Mouse (Mus musculus) myocyte (in vitro differentiated cells): ENCODE data around the gene Tada3.

Experiments
- CEBPB ChIP-seq: IDR thresholded peaks from 2 replicates; pipeline ENCODE4 v1.6.1; 2011; ENCODE audit warnings: mild to moderate bottlenecking, moderate library complexity; ENCODE audit not compliant: poor library complexity, insufficient read depth, severe bottlenecking
- E2F4 ChIP-seq: IDR thresholded peaks from one replicate; pipeline ENCODE4 v1.6.1; 2011; ENCODE audit warnings: mild to moderate bottlenecking, control low read depth, moderate library complexity; ENCODE audit not compliant: insufficient read depth
- MAX ChIP-seq: IDR thresholded peaks from one replicate; pipeline ENCODE4 v1.6.1; 2011; ENCODE audit warnings: low read depth, mild to moderate bottlenecking, control low read depth
- MYOD1 ChIP-seq, 3 experiments: IDR thresholded peaks; one replicate each; pipeline ENCODE4 v1.6.1; 2011; ENCODE audit warnings: control low read depth in 2 of 3, low read depth in 2 of 3, mild to moderate bottlenecking in 2 of 3, moderate library complexity in 1 of 3; ENCODE audit not compliant: insufficient read length in 2 of 3, control insufficient read depth in 1 of 3
- MYOG ChIP-seq, 3 experiments: IDR thresholded peaks; one replicate each; pipeline ENCODE4 v1.6.1; 2011; ENCODE audit warnings: control low read depth in 2 of 3, low read depth in 2 of 3, mild to moderate bottlenecking in 2 of 3; ENCODE audit not compliant: insufficient read length in 2 of 3, control insufficient read depth in 1 of 3, insufficient read depth in 1 of 3
- POLR2A ChIP-seq: IDR thresholded peaks from one replicate; pipeline ENCODE4 v1.6.1; 2011; ENCODE audit warnings: low read depth, mild to moderate bottlenecking, control low read depth, moderate library complexity; ENCODE audit not compliant: insufficient read length
- POLR2AphosphoS2 ChIP-seq: IDR thresholded peaks from one replicate; pipeline ENCODE4 v1.6.1; 2011; ENCODE audit warnings: low read depth, control low read depth; ENCODE audit not compliant: insufficient read length
- TCF12 ChIP-seq: IDR thresholded peaks from one replicate; pipeline ENCODE4 v1.6.1; 2011; ENCODE audit warnings: mild to moderate bottlenecking, control low read depth; ENCODE audit not compliant: poor library complexity, insufficient read depth, severe bottlenecking
- TCF3 ChIP-seq: IDR thresholded peaks from one replicate; pipeline ENCODE4 v1.6.1; 2011; ENCODE audit warnings: low read depth, control low read depth; ENCODE audit not compliant: insufficient read length
- USF1 ChIP-seq: IDR thresholded peaks from one replicate; pipeline ENCODE4 v1.6.1; 2011; ENCODE audit warnings: low read depth, mild to moderate bottlenecking, control low read depth, moderate library complexity

DNA sequence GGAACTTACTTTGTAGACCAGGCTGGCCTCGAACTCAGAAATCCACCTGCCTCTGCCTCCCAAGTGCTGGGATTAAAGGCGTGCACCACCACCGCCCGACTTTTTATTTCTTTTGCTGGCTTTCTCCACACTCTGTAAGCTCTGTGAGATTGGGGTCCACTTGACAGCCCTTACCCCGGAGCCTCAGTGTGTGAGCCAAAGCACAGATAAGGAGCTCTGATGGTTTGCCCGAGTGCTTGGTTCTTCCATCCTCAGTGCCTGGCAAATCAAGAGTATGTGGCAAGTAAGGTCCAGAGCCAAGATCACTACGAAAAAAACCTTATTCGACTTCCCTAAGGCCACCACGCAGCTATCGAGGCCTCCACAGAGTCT is 14.3 kb upstream of the Tada3 start:
- TF ChIP-seq POLR2A = no peak
- TF ChIP-seq E2F4 = no peak
- TF ChIP-seq USF1 = no peak
- no peak for TF ChIP-seq MYOG (IDR thresholded peaks at IDR 0.05; ENCODE audit: control insufficient read depth in 1 of 3, insufficient read depth in 1 of 3, insufficient read length in 2 of 3, low read depth in 2 of 3)
- no peak for TF ChIP-seq TCF12
- TF ChIP-seq POLR2AphosphoS2 = no peak
- TF ChIP-seq CEBPB = no peak
- TF ChIP-seq MYOD1 (IDR thresholded peaks at IDR 0.05; ENCODE audit: control insufficient read depth in 1 of 3, insufficient read length in 2 of 3, low read depth in 2 of 3) = no peak
- TF ChIP-seq MAX = no peak
- TF ChIP-seq TCF3 = no peak
